Mouse (Mus musculus) kidney, adult 18-20 months (tissue): ENCODE data around the gene Rad51b.

Experiments
- DNase-seq: peaks from one replicate; pipeline ENCODE4 v3.0.0; 2021

Gene Rad51b

DNA sequence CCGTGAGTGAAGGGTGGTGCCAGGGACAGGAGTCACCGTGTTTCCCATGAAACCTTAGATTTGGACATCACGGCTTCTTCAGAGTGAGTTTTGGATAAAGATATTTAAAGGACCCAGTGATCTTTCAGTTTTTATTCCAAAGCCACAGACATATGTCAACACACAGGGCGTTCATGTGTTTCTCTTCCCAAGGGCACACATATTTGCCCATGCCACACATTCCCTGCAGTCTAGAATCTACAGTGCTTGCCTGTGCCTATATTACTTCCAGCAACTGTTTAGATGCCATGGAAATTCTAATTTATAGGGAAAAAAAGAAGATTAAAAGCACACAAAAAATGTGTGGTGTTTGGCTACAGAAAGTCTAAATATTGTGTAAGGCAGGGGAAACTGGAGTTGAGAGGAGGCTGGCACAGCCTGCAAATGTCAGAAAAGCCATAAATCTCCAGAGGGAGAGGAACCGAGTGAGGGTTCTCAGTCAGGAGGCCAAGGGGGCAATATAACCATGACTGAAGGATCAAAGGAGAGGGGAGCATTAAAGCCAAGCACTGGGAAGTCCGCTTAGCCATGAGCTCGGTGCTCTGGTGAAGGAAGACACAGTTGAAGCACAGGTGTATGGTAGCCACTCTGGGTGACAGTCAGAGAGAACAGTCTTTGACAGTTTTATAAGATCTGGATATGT, 367.0 kb downstream of the Rad51b start:
- no peak for DNase-seq

GRCm38 (mm10) chr12:79674846-79675439, 377.9 kb downstream of the Rad51b start:
- DNase-seq = no peak

DNA sequence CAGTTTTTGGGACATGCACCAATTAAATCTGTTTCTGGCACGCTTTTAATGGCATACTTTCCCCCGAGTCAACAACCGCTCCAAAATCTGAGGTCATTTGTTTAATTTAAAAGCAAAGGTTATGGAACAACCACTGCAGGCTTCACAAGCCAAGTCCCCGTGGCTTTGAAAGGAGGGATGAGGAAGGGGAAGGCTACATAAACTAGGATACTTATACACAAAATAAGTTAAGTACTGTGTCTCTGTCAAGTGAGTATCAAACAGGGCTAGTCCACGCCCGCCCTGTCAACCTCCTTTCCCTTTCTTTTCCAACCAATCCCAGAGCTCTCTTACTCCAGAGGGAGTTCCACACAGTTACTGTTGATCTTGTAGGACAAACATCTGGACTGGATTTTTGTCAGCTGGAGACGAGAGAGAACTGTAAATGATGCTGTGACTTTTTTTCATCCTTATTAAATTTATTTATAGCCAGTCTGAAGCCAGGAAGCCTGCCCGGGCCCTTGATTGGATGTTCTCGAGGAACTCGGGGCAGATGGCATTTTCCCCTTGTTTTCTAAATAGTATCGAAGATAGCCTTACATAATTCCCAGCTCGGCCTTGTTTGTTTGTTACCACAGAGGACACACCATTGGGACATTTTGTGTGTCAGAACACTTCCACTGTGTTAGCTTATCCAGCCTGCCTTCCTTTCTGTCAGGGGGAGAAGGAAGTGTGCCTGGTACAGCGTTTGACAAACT, 378.5 kb downstream of the Rad51b start:
- DNase-seq = peak; percentile 41

DNA sequence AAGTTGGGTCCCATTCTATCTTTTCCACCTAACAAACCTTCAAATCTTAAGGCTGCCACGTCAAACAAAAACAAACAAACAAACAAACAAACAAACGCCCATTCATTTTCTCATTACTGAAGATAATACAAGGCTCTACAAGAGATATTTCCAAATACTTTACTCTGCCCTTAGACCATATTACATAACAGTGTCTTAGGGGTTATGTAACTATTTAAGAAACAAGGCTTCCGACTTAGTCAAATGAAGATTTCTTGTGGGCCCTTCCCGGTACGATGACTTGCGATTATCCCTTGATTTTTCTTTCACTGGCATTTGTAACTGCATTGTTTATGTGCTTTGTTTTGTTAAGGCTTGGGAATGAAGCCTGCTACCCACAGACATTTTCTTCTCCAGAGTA, 379.2 kb downstream of the Rad51b start:
- DNase-seq = no peak

- no peak for DNase-seq
Observed at GRCm38 (mm10) chr12:79676896-79677295, 379.8 kb downstream of the Rad51b start.

DNA sequence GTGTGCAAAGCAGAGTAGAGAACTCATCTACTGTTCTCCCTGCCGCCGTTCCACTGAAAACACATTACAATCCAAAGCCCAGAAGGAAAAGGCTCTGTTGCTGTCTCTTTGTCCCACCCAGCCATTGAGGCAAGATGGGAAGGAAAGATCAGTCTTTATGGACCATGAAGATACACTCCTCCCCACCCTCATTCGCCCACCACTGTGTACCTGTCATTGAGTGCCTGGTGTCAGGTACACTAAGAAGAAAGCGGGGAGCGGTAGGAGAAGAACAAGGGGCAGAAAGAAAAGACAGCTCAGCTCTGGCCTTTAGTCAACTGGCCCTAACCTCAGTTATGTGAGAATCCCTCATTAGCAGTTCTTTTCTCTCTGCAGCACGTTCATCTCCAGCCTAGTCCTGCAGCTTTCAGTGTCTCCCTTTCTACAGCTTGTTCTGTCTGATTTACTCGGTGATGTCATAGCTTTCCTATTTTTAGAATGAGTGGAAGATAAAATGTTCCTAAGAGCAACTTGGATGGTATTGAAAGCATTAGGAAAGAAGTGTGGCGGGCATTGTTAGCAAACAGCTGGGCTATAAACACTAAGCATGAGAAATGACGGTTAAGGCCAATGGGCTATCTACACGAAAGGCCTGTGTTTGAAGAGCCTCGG, 382.3 kb downstream of the Rad51b start:
- no peak for DNase-seq

DNA sequence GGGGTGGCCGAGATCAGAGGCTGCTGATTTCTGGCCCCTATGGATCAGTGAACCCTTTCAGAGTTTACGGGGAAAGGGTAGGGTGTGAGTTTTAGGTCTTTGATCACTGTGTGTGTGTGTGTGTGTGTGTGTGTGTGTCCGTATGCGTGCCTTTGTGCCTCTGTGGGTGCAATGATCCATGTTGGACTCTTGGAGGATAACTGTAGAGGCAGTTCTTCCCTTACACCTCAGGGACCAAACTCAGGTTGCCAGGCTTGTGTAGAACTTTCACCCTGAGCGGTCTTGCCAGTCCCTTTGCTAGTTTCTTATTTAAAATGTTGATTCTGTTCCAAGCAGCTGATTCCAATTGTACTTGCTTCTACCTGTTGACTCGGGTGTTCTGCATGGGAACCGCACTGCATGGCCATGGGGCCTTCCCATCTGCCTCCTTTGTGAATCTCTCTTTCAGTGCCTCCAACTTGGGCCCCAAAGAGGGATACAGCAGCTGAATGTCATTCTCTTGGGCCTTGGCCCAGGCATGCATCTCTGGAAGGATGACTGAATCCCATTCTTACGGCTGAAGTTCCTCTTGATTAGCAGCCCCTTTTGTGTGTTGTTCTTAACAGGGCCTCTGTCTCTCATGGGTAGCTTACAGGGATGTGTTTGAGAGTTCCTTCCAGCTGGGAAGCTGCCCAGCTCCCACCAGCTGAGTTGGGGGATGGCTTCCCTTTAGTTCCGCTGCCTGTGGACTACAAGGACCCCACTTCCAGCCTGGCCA, 383.0 kb downstream of the Rad51b start:
- DNase-seq = no peak

DNA sequence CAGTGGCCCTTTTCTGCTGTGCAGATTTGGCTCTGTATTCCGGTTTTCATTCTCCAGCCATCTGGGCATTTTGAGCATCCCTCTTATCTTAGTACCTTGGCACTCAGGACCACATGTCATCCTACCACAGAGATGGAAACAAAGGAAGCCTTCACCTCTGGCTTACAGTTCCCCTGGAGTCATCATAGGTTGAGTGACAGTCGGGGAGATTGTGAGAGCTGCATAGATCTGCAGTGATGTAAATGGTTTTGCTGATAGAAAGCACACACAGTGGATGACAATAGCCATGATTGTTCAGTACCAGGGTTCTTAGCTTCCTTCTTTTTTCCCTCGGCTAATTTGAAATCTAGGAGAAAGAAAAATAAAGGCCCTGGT, 383.6 kb downstream of the Rad51b start:
- no peak for DNase-seq

GRCm38 (mm10) chr12:79681571-79681970, 384.5 kb downstream of the Rad51b start:
- no peak for DNase-seq

GRCm38 (mm10) chr12:79683350-79683749, 386.3 kb downstream of the Rad51b start:
- no peak for DNase-seq

- no peak for DNase-seq
Observed at GRCm38 (mm10) chr12:79683759-79684158, 386.7 kb downstream of the Rad51b start.

GRCm38 (mm10) chr12:79684338-79684737, 387.3 kb downstream of the Rad51b start:
- no peak for DNase-seq

DNA sequence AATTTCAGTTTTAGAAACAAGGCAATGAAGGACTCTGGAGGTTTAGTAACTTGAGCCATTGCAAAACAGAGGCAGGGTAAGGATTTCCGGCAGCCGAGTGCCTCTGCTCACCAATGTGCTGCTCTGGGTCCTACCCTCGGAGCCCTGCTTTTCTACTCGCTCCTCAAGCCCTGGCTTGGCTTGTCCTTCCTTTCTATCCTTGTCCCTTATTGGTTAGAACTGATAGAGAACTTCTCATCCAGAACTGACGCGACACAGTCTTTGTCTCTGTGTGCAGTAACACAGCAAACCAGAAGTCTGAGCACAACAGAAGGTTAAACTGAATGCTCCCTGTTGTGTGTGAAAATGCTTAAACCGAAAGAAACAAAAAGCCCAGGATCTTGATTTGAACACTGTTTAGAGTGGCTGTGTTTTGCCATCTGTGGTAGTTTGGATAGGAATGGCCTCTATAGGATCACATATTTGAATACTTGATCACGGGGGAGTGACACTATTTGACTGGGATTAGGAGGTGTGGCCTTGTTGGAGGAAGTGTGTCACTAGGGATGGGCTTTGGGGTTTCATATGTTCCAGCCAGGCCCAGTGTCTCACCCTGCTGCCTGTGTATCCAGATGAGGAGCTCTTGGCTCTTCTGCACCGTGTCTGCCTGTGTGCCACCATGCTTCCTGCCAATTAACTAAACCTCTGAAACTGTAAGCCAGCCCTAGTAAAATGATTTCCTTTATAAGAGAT, 389.7 kb downstream of the Rad51b start:
- no peak for DNase-seq

DNA sequence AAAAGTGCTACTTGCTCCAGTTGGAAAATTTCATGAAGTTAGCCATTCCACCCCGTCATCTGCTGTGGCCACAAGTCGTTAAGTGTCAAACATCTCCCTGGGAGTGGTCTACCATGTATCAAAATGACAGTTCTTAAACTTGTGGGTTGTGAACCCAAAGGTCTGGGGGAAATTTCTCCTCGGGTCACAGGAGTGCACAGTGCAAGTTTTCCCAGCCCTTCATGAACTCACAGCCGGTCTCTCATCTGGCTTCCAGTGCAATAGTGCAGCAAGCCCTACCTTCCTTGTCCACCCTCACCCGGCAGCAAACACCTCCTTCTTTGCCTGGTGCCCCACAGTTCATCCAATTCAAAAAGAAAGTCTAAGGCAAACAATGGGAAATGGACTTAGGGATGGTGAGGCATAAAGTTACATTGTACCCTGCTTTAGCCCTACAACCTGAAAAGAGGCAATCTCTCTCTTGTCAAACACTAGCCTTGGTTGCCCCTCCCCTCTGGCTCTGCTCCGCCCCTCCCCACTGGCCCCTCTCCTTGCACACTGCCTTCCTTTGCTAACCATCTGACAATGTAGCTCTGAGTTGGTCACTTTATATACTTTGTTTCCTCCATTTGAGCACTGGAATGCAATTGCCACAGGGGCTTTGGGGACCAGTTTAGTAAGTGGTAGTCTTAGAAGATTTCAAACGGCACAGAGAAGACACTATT, 390.8 kb downstream of the Rad51b start:
- no peak for DNase-seq

- peak; percentile 42 for DNase-seq
Observed at GRCm38 (mm10) chr12:79689299-79689698, 392.2 kb downstream of the Rad51b start.

DNA sequence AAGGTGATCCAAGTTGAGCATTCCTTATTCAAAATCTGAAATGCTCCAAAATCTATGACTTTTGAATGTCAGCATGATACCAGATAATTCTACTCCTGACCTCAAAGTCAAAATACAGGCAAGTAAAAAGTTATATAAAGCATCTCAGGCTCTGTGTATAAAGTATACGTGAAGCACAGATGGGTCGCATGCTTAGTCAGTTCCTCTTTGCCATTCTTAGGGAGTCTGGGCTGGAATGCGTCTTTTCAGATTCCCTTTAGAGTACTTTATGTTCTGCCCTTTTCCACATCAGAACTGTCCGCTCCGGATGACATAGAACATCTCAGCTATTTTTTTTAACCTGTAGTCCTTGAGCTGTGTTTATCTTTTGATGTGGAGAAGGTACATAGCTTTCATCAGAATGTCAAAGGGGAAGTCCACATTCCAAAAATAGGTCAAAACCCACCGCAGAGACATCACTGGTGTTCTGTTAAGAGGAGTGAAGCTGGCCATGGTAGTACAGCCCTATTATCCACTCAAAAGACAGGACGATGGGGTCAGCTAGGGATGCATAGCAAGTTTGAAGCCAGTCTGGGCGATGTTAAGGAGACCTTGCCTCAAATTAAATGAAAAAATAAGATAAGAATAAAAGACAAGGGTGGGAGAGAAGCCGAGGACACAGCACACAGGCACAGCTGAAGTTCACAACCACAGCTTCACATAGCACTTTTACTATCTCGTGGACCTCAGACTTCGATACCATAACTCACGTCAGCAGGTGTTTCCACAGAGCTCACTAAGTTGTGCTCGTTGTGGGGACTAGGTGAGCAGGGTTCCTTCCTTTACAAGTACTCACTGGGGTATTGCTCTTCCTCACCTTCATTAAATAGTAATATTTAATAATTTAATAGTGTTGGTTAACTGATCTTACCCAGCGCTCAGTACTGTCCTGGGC, 395.1 kb downstream of the Rad51b start:
- DNase-seq = no peak

DNA sequence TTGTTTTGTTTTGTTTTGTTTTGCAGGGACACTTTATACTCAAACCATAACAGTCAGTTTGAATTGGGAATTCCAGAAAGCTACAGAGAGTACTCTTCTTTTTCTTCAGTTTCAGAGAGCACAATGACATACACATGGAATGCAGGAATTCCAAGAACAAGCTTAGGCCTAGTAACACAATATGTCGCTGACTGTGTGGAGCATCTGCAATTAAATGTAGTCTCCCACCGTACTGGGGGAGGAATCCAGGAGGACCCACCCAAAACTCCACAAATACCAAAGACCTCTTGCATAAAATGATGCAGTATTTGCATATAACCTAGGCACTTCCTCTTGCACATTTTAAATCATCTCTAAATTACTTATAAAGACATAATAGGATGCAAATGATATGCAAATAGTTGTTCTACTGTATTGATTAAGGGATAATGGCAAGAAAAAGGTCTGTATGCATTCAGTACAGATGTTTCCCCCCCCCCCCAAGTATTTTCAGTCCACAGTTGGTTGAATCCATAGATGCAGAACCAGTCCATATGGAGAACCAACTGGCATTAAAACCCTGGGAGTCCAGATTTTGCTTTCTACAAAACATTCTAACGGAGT, 398.9 kb downstream of the Rad51b start:
- no peak for DNase-seq

- no peak for DNase-seq
Observed at GRCm38 (mm10) chr12:79703555-79703954, 406.5 kb downstream of the Rad51b start.

DNA sequence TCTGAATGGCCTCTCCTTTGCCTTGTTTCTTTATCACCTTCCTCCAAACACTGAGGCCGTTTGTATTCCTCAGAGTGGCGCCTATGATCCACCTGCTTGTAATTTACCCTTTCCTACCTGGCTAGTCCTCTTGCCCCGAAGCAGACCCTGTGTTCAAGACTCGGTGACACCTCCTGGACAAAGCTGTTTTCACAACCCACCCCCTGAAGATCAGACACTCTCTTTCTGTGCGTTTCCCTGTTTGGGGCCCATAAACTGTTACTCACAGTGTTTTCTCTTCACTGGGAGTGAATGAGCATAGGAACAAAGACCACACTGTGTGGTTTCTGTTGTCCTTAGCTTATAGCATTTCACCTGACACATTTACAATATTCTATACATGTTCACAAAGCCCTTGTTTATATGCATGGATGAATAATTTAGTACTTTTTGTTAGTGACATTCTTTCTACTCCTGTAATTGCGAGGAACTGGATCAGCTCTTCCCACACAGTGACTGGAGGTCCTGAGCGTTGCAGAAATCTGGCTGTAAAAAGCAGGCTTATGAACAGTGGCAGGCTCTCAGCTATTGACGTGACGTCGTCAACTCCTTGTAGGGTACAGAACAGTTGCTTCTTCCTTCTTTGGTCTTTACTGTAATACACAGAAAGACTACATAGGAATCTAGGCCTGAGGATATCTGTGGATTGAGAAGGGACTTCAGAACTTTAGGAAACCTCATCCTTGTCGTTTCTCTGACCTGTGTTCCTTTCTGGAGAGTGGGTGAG, 408.6 kb downstream of the Rad51b start:
- no peak for DNase-seq
